ENCODE assay signal across 10 mouse cellular contexts in genomic region chr1:167932088-167932487, GRCm38 (mm10).
DNase-seq lines count a peak whose midpoint lies in the region; ATAC-seq and TF ChIP-seq lines count a peak whose summit lies in the region.
"Had no signal": no experiment of that assay in that cellular context is flagged by ENCODE, and none has a peak within 500 bp of the region (broad histone marks: within the 10 kb centered on the region; RNA-seq: fewer than 3 reads in every experiment).

No protein-coding gene starts in this region.

- DNase-seq in heart, postnatal 0 days (ENCODE audit: low spot score), result no peak
- DNase-seq in heart, postnatal 25 days (ENCODE audit: low spot score), result no peak
- DNase-seq in midbrain, postnatal 0 days (ENCODE audit: low spot score), result peak; percentile 88
- DNase-seq in embryo, embryonic 10.5 days (ENCODE audit: low spot score), result peak; percentile 79
- DNase-seq in retina, embryonic 14.5 days (ENCODE audit: low spot score), result peak; percentile 81
- no peak for DNase-seq in frontal cortex, postnatal 25 days (ENCODE audit: low spot score in 2 of 2)
- no peak for DNase-seq in right cerebral cortex, postnatal 36 days (ENCODE audit: low spot score in 2 of 2)
- DNase-seq: liver, embryonic 13.5 days had no signal

- H3K4me2 ChIP-seq in heart, postnatal 0 days (ENCODE audit: low read depth, low read length), result no peak overlapping the region
- no peak overlapping the region for H3K4me2 ChIP-seq in midbrain, postnatal 0 days (ENCODE audit: low read depth, low read length, poor library complexity, severe bottlenecking)
- H3K4me2 ChIP-seq in midbrain, embryonic 16.5 days (ENCODE audit: low read length), result no peak overlapping the region
- H3K4me2 ChIP-seq: heart, embryonic 13.5 days; liver, embryonic 13.5 days had no signal

- H3K4me1 ChIP-seq in heart, postnatal 0 days (ENCODE audit: control insufficient read depth, insufficient read depth), result no peaks in the 10 kb centered on the region
- H3K4me1 ChIP-seq in midbrain, postnatal 0 days (ENCODE audit: insufficient read depth, low read length), result no peaks in the 10 kb centered on the region
- peaks cover 8% of the 10 kb centered on the region; the same call in 1 of the 2 replicates for H3K4me1 ChIP-seq in midbrain, embryonic 16.5 days (ENCODE audit: control insufficient read depth, insufficient read depth, low read length)
- H3K4me1 ChIP-seq: liver, embryonic 13.5 days had no signal

- ATAC-seq in heart, postnatal 0 days (ENCODE audit: insufficient read depth, low read depth), result no peak
- ATAC-seq in midbrain, postnatal 0 days (ENCODE audit: low FRiP score), result no peak
- no peak for ATAC-seq in midbrain, embryonic 16.5 days

- TF ChIP-seq CTCF in heart, postnatal 0 days (IDR thresholded peaks at IDR 0.05; ENCODE audit: low read depth), result peak; percentile 47
- TF ChIP-seq CTCF in midbrain, postnatal 0 days (IDR thresholded peaks at IDR 0.05), result peak; percentile 86

- H3K36me3 ChIP-seq in heart, postnatal 0 days (replicated peaks; ENCODE audit: control insufficient read depth, insufficient read depth, low read length), result no peaks in the 10 kb centered on the region
- H3K36me3 ChIP-seq in midbrain, postnatal 0 days (ENCODE audit: insufficient read depth, low read length), result no peaks in the 10 kb centered on the region
- no peaks in the 10 kb centered on the region for H3K36me3 ChIP-seq in midbrain, embryonic 16.5 days (ENCODE audit: control insufficient read depth, insufficient read depth, low read length)
- H3K36me3 ChIP-seq: heart, embryonic 13.5 days; liver, embryonic 13.5 days had no signal

- H3K27me3 ChIP-seq in heart, postnatal 0 days (ENCODE audit: control insufficient read depth, insufficient read depth, low read length), result 0 out of 2 replicates have a peak, but pooled peaks cover 4% of the 10 kb centered on the region
- no peaks in the 10 kb centered on the region for H3K27me3 ChIP-seq in midbrain, postnatal 0 days (ENCODE audit: insufficient read depth, low read length)
- no peaks in the 10 kb centered on the region; the same call in 1 of the 2 replicates for H3K27me3 ChIP-seq in midbrain, embryonic 16.5 days (ENCODE audit: control insufficient read depth, insufficient read depth, low read depth, low read length)

- H3K4me3 ChIP-seq in heart, postnatal 0 days (ENCODE audit: low read depth, low read length), result no peak overlapping the region
- H3K4me3 ChIP-seq in midbrain, postnatal 0 days (ENCODE audit: low read depth, low read length), result no peak overlapping the region
- no peak overlapping the region for H3K4me3 ChIP-seq in midbrain, embryonic 16.5 days (ENCODE audit: low read depth, low read length)
- H3K4me3 ChIP-seq: heart, embryonic 13.5 days; liver, embryonic 13.5 days had no signal

- no peak overlapping the region for H3K27ac ChIP-seq in heart, postnatal 0 days (ENCODE audit: low read depth)
- H3K27ac ChIP-seq in midbrain, postnatal 0 days (ENCODE audit: low read depth, low read length), result no peak overlapping the region
- no peak overlapping the region for H3K27ac ChIP-seq in midbrain, embryonic 16.5 days (ENCODE audit: low read length)
- H3K27ac ChIP-seq: heart, embryonic 13.5 days; liver, embryonic 13.5 days had no signal

- no peaks in the 10 kb centered on the region for H3K9me3 ChIP-seq in heart, postnatal 0 days (replicated peaks; ENCODE audit: control insufficient read depth, low read length)
- H3K9me3 ChIP-seq in midbrain, postnatal 0 days (ENCODE audit: low read length), result no peaks in the 10 kb centered on the region
- no peaks in the 10 kb centered on the region for H3K9me3 ChIP-seq in midbrain, embryonic 16.5 days (replicated peaks; ENCODE audit: control insufficient read depth, low read length, poor library complexity, severe bottlenecking)
- H3K9me3 ChIP-seq: liver, embryonic 13.5 days had no signal

- WGBS in heart, postnatal 0 days, result 33% methylated on average over 2 of the region's 2 CpGs
- WGBS in midbrain, postnatal 0 days, result 38% methylated on average over 2 of the region's 2 CpGs
- 41% methylated on average over 2 of the region's 2 CpGs for WGBS in midbrain, embryonic 16.5 days

- no peak for TF ChIP-seq EP300 in heart, postnatal 0 days (IDR thresholded peaks at IDR 0.05; ENCODE audit: low read depth)

- intact Hi-C loops in heart, postnatal 25 days (cut with DNase I), result no loop called here

- H3K9ac ChIP-seq in heart, postnatal 0 days (replicated peaks; ENCODE audit: low read depth, low read length), result no peak overlapping the region
- H3K9ac ChIP-seq in midbrain, postnatal 0 days (replicated peaks; ENCODE audit: low read length, poor library complexity, severe bottlenecking), result no peak overlapping the region
- no peak overlapping the region for H3K9ac ChIP-seq in midbrain, embryonic 16.5 days (ENCODE audit: low read depth, low read length)
- H3K9ac ChIP-seq: heart, embryonic 13.5 days; liver, embryonic 13.5 days had no signal

Comparison
In these comparisons a context has a peak if more than half of its experiments do, and no peak if none do; other contexts are left out.
1. DNase-seq: peak in midbrain, postnatal 0 days (single experiment), embryo, embryonic 10.5 days (single experiment) and retina, embryonic 14.5 days (single experiment); none in heart, postnatal 0 days (single experiment), heart, postnatal 25 days (single experiment), frontal cortex, postnatal 25 days (0 of 2) and right cerebral cortex, postnatal 36 days (0 of 2).